23 mouse cellular contexts compared by ENCODE assay signal in the genomic region with DNA sequence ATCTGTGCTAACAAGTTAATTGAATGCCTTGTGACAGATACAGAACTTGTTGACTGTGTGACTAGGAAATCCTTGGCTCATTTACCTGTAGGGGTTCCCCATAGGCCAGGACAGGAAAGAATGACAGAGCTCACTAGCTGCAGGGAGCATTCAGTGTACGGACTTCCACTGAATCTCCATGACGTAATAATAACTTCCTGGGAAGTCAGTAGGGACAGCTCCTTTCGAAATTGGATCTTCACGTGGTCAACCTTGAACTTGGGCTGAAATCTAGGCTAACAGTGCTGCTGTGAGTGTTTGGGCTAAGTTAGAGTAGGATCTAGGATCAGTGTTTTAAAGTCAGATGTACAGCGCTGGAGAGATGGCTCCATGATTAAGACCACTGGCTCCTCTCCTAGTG. TPM values are rescaled to one million over a fixed set of nuclear protein-coding genes. Genes with fewer than 3 reads are reported as not detected.
A peak's percentile ranks its signal among the peaks of the same experiment; 100 is the strongest.
DNase-seq lines count a peak whose midpoint lies in the region; ATAC-seq and TF ChIP-seq lines count a peak whose summit lies in the region.
"Had no signal": no experiment of that assay in that cellular context is flagged by ENCODE, and none has a peak within 500 bp of the region (broad histone marks: within the 10 kb centered on the region; RNA-seq: fewer than 3 reads in every experiment).

No protein-coding gene starts in this region.

- peak overlapping the region; percentile 10; the same call in 1 of the 2 replicates for H3K27ac ChIP-seq in liver, adult 2 months (replicated peaks; ENCODE audit: insufficient read depth, low read depth, low read length)
- no peak overlapping the region for H3K27ac ChIP-seq in liver, postnatal 0 days (ENCODE audit: low read depth)
- no peak overlapping the region for H3K27ac ChIP-seq in liver, embryonic 12.5 days
- peak overlapping the region; percentile 70 for H3K27ac ChIP-seq in brown adipose tissue, adult 24 weeks (replicated peaks; ENCODE audit: low read depth, low read length)
- no peak overlapping the region for H3K27ac ChIP-seq in lung, postnatal 0 days (ENCODE audit: low read length)
- H3K27ac ChIP-seq: embryonic facial prominence, embryonic 13.5 days; embryonic facial prominence, embryonic 15.5 days; forebrain, embryonic 10.5 days; forebrain, embryonic 12.5 days had no signal

- no peaks in the 10 kb centered on the region for H3K79me2 ChIP-seq in liver, adult 2 months (ENCODE audit: control insufficient read depth, insufficient read depth, low read length)

- H3K4me3 ChIP-seq in liver, adult 2 months (ENCODE audit: insufficient read depth, low read depth, low read length): no peak overlapping the region
- H3K4me3 ChIP-seq in liver, postnatal 0 days (ENCODE audit: low read depth, low read length): no peak overlapping the region
- H3K4me3 ChIP-seq in liver, embryonic 12.5 days: no peak overlapping the region
- no peak overlapping the region for H3K4me3 ChIP-seq in brown adipose tissue, adult 24 weeks (ENCODE audit: insufficient read depth, low read depth, low read length)
- no peak overlapping the region for H3K4me3 ChIP-seq in lung, postnatal 0 days (ENCODE audit: low read depth, low read length)
- H3K4me3 ChIP-seq: embryonic facial prominence, embryonic 13.5 days; embryonic facial prominence, embryonic 15.5 days; erythroblast, embryonic 14.5 days; forebrain, embryonic 10.5 days; forebrain, embryonic 12.5 days had no signal

- no peak overlapping the region for H3K4me2 ChIP-seq in liver, postnatal 0 days (ENCODE audit: low read depth, low read length)
- H3K4me2 ChIP-seq in liver, embryonic 12.5 days: no peak overlapping the region
- no peak overlapping the region for H3K4me2 ChIP-seq in lung, postnatal 0 days (replicated peaks; ENCODE audit: low read depth, low read length)
- H3K4me2 ChIP-seq: embryonic facial prominence, embryonic 13.5 days; embryonic facial prominence, embryonic 15.5 days; forebrain, embryonic 12.5 days had no signal

- 34% methylated on average over 5 of the region's 5 CpGs for WGBS in liver, adult 2 months
- WGBS in liver, postnatal 0 days (ENCODE audit: insufficient replicate concordance): 60% methylated on average over 5 of the region's 5 CpGs
- 77% methylated on average over 5 of the region's 5 CpGs for WGBS in liver, embryonic 12.5 days (ENCODE audit: insufficient replicate concordance)
- 77% methylated on average over 5 of the region's 5 CpGs for WGBS in lung, postnatal 0 days

- TF ChIP-seq CTCF in liver, adult 2 months (IDR thresholded peaks at IDR 0.05; ENCODE audit: low read depth, low read length): no peak
- TF ChIP-seq CTCF in liver, postnatal 0 days (IDR thresholded peaks at IDR 0.05; ENCODE audit: low read depth): no peak
- TF ChIP-seq CTCF in lung, postnatal 0 days (IDR thresholded peaks at IDR 0.05): no peak

- H3K9ac ChIP-seq in liver, adult 2 months (ENCODE audit: low read depth, low read length): no peak overlapping the region
- no peak overlapping the region for H3K9ac ChIP-seq in liver, postnatal 0 days (replicated peaks)
- no peak overlapping the region for H3K9ac ChIP-seq in liver, embryonic 12.5 days
- no peak overlapping the region for H3K9ac ChIP-seq in lung, postnatal 0 days (replicated peaks; ENCODE audit: low read depth)
- H3K9ac ChIP-seq: embryonic facial prominence, embryonic 13.5 days; embryonic facial prominence, embryonic 15.5 days; forebrain, embryonic 12.5 days had no signal

- peaks cover 2% of the 10 kb centered on the region for H3K36me3 ChIP-seq in liver, adult 2 months (ENCODE audit: control insufficient read depth, insufficient read depth, low read length)
- no peaks in the 10 kb centered on the region for H3K36me3 ChIP-seq in liver, postnatal 0 days (replicated peaks; ENCODE audit: insufficient read depth, low read length)
- no peaks in the 10 kb centered on the region for H3K36me3 ChIP-seq in liver, embryonic 12.5 days
- H3K36me3 ChIP-seq in lung, postnatal 0 days (ENCODE audit: insufficient read depth, low read length): no peaks in the 10 kb centered on the region
- H3K36me3 ChIP-seq: embryonic facial prominence, embryonic 13.5 days; forebrain, embryonic 10.5 days; forebrain, embryonic 12.5 days had no signal

- H3K27me3 ChIP-seq in liver, adult 2 months (ENCODE audit: control insufficient read depth, insufficient read depth, low read length): no peaks in the 10 kb centered on the region
- H3K27me3 ChIP-seq in liver, postnatal 0 days (ENCODE audit: insufficient read depth, low read length): no peaks in the 10 kb centered on the region
- no peaks in the 10 kb centered on the region for H3K27me3 ChIP-seq in liver, embryonic 12.5 days (replicated peaks)
- no peaks in the 10 kb centered on the region for H3K27me3 ChIP-seq in lung, postnatal 0 days (replicated peaks; ENCODE audit: insufficient read depth, low read length)
- H3K27me3 ChIP-seq: embryonic facial prominence, embryonic 13.5 days; embryonic facial prominence, embryonic 15.5 days; forebrain, embryonic 12.5 days had no signal

- no peak for TF ChIP-seq EP300 in liver, postnatal 0 days (IDR thresholded peaks at IDR 0.05; ENCODE audit: low read depth)
- no peak for TF ChIP-seq EP300 in lung, postnatal 0 days (IDR thresholded peaks at IDR 0.05)

- H3K4me1 ChIP-seq in liver, adult 2 months (ENCODE audit: control insufficient read depth, insufficient read depth, low read length): peaks cover 11% of the 10 kb centered on the region
- peaks cover 4% of the 10 kb centered on the region; the same call in 1 of the 2 replicates for H3K4me1 ChIP-seq in liver, postnatal 0 days (ENCODE audit: insufficient read depth)
- H3K4me1 ChIP-seq in liver, embryonic 12.5 days: no peaks in the 10 kb centered on the region
- H3K4me1 ChIP-seq in brown adipose tissue, adult 24 weeks (ENCODE audit: control insufficient read depth, insufficient read depth, insufficient read length, low read length): peaks cover 3% of the 10 kb centered on the region; the same call in 1 of the 2 replicates
- H3K4me1 ChIP-seq in lung, postnatal 0 days (ENCODE audit: insufficient read depth, low read depth, low read length): no peaks in the 10 kb centered on the region
- H3K4me1 ChIP-seq: embryonic facial prominence, embryonic 13.5 days; embryonic facial prominence, embryonic 15.5 days; forebrain, embryonic 10.5 days; forebrain, embryonic 12.5 days had no signal

- no peak for TF ChIP-seq POLR2A in liver, adult 2 months (IDR thresholded peaks at IDR 0.05; ENCODE audit: extremely low read depth, insufficient read depth, low read length)

- peak; percentile 83 for DNase-seq in liver, adult 2 months (ENCODE audit: extremely low read depth, low read depth, low spot score)
- no peak for DNase-seq in liver
- no peak for DNase-seq in liver, postnatal 0 days
- DNase-seq in lung, postnatal 0 days (ENCODE audit: low spot score): no peak
- DNase-seq: adrenal gland, adult 8-10 months; adrenal gland, postnatal 36 days; cerebellum, adult 11 months; cerebellum, adult 18-20 months; cerebellum, adult 8-10 months; cerebellum, adult 9-11 months; cerebellum, postnatal 14 days; cerebellum, postnatal 36 days; embryo, embryonic 11 days had no signal

- ATAC-seq in liver, postnatal 0 days: peak; percentile 64; the same call in 1 of the 2 replicates
- no peak for ATAC-seq in liver, embryonic 12.5 days
- ATAC-seq in lung, postnatal 0 days: no peak
- ATAC-seq: forebrain, embryonic 14.5 days; forebrain, embryonic 16.5 days had no signal

- H3K9me3 ChIP-seq in liver, postnatal 0 days (ENCODE audit: low read length): no peaks in the 10 kb centered on the region
- H3K9me3 ChIP-seq in liver, embryonic 12.5 days (replicated peaks): no peaks in the 10 kb centered on the region
- no peaks in the 10 kb centered on the region for H3K9me3 ChIP-seq in lung, postnatal 0 days (ENCODE audit: low read length)
- H3K9me3 ChIP-seq: embryonic facial prominence, embryonic 13.5 days; embryonic facial prominence, embryonic 15.5 days; forebrain, embryonic 10.5 days; forebrain, embryonic 12.5 days had no signal

RNA-seq across cellular contexts. Expression of a gene that starts 29.4 kb away (rescaled TPM):
- total RNA-seq in liver, adult 2 months (2014; rRNA removed): 14.7 and 15.9 TPM in 2 replicates
- polyA plus RNA-seq in liver, adult 2 months (2012; rRNA removed): 6.3 and 7.1 TPM in 2 replicates
- 5.1 and 5.4 TPM in 2 replicates for polyA plus RNA-seq in liver, postnatal 0 days (2015; fragmentation: Nextera tagmentation; extraction: Ambion mirVana)
- polyA plus RNA-seq in liver, embryonic 12.5 days (2016; fragmentation: Nextera tagmentation; extraction: Ambion mirVana): 8.4 and 9.8 TPM in 2 replicates
- polyA plus RNA-seq in brown adipose tissue, adult 24 weeks (2012; ENCODE audit: insufficient read depth, insufficient read length, missing spikeins): 5.9 and 8.3 TPM in 2 replicates
- polyA plus RNA-seq in lung, postnatal 0 days (2015; fragmentation: Nextera tagmentation; extraction: Ambion mirVana): 11.7 and 11.9 TPM in 2 replicates

RNA-seq across cellular contexts. Expression of a gene that starts 29.5 kb away (rescaled TPM):
- 0.83 and 0.94 TPM in 2 replicates for total RNA-seq in liver, adult 2 months (2014; rRNA removed)
- 0.15 TPM in 1 of 2 replicates, not detected in the other for polyA plus RNA-seq in liver, adult 2 months (2012; rRNA removed)
- polyA plus RNA-seq in liver, postnatal 0 days (2015; fragmentation: Nextera tagmentation; extraction: Ambion mirVana): 0.24 and 0.41 TPM in 2 replicates
- 0.32 and 0.35 TPM in 2 replicates for polyA plus RNA-seq in liver, embryonic 12.5 days (2016; fragmentation: Nextera tagmentation; extraction: Ambion mirVana)
- polyA plus RNA-seq in brown adipose tissue, adult 24 weeks (2012; ENCODE audit: insufficient read depth, insufficient read length, missing spikeins): 7.0 and 12.8 TPM in 2 replicates
- 3.1 and 4.0 TPM in 2 replicates for polyA plus RNA-seq in lung, postnatal 0 days (2015; fragmentation: Nextera tagmentation; extraction: Ambion mirVana)
- total RNA-seq: MEL had no signal
- polyA plus RNA-seq: erythroblast, embryonic 14.5 days had no signal

Comparison
In these comparisons a context has a peak if more than half of its experiments do, and no peak if none do; other contexts are left out.
1. H3K27ac ChIP-seq: peak in liver, adult 2 months (single experiment) and brown adipose tissue, adult 24 weeks (single experiment); none in liver, postnatal 0 days (single experiment), liver, embryonic 12.5 days (single experiment) and lung, postnatal 0 days (single experiment).